Mouse (Mus musculus) liver, embryonic 16.5 days (tissue): ENCODE results near the gene Dock4. TPM values are rescaled to one million over a fixed set of nuclear protein-coding genes. Genes with fewer than 3 reads are reported as not detected.

Experiments used
- ATAC-seq: fragments of 200-750 bp; cut with Nextera tagmentation; 2 replicates; pipeline ENCODE4 v1.8.0; 2017; ENCODE audit warnings: low read depth, mild to moderate bottlenecking, moderate number of reproducible peaks, moderate library complexity
- H3K27ac ChIP-seq: fragments of 300-500 bp; sonication (generic); 2 replicates; pipeline ENCODE4 v1.5.1; 2014; ENCODE audit warnings: mild to moderate bottlenecking, low read length
- H3K27me3 ChIP-seq: fragments of 300-500 bp; sonication (generic); 2 replicates; pipeline ENCODE4 v1.6.1; 2014; ENCODE audit warnings: low read depth, low read length, mixed read lengths; ENCODE audit not compliant: control insufficient read depth, insufficient read depth
- H3K36me3 ChIP-seq: fragments of 300-500 bp; sonication (generic); 2 replicates; pipeline ENCODE4 v1.6.1; 2014; ENCODE audit warnings: mild to moderate bottlenecking; ENCODE audit not compliant: control insufficient read depth, insufficient read depth
- H3K4me1 ChIP-seq: fragments of 300-500 bp; sonication (generic); 2 replicates; pipeline ENCODE4 v1.6.1; 2014; ENCODE audit warnings: low read depth, low read length, mixed read lengths; ENCODE audit not compliant: control insufficient read depth
- H3K4me2 ChIP-seq: fragments of 300-500 bp; sonication (generic); 2 replicates; pipeline ENCODE4 v1.6.1; 2014; ENCODE audit warnings: low read depth, low read length, mixed read lengths
- H3K4me3 ChIP-seq: fragments of 300-500 bp; sonication (generic); 2 replicates; pipeline ENCODE4 v1.5.1; 2014; ENCODE audit warnings: low read depth, mild to moderate bottlenecking, low read length
- H3K9ac ChIP-seq: fragments of 300-500 bp; sonication (generic); 2 replicates; pipeline ENCODE4 v1.6.1; 2014; ENCODE audit warnings: low read depth, low read length
- H3K9me3 ChIP-seq: fragments of 300-500 bp; sonication (generic); replicated peaks from 2 replicates; pipeline ENCODE4 v1.6.1; 2016; ENCODE audit warnings: low read length; ENCODE audit not compliant: control insufficient read depth
- WGBS: fragments of 180-500 bp; shearing (Covaris S2); extraction: QIAGEN DNeasy Blood & Tissue Kit; methylation state at CpG from one replicate; pipeline ENCODE4 v1.1.7; 2014; ENCODE audit not compliant: insufficient replicate concordance; 5-methylcytosine and 5-hydroxymethylcytosine counted together
- polyA plus RNA-seq: library from polyadenylated mRNA; unstranded; fragments of >200 nt; fragmentation: Nextera tagmentation; extraction: Ambion mirVana; gene quantifications from 2 replicates; pipeline ENCODE4 v1.2.1, GENCODE M21; 2015

The Dock4 gene
- polyA plus RNA-seq, 1 experiment from 2014 or later: 1.2 TPM

- Histone ChIP-seq H3K4me1 (no peaks in the 10 kb centered on the region), H3K27me3 (no peaks in the 10 kb centered on the region), H3K27ac (no peak overlapping the region), H3K4me3 (no peak overlapping the region), H3K4me2 (no peak overlapping the region), H3K9me3 (no peaks in the 10 kb centered on the region), H3K36me3 (no peaks in the 10 kb centered on the region), H3K9ac (no peak overlapping the region)
- 39% methylated on average over 2 of the region's 2 CpGs for WGBS
- ATAC-seq: no peak
These were observed 28.0 kb downstream of the Dock4 start for GRCm38 (mm10) chr12:40473709-40474108.

GRCm38 (mm10) chr12:40477621-40478452 is 32.1 kb downstream of the Dock4 start:
- Histone ChIP-seq H3K9me3 (no peaks in the 10 kb centered on the region), H3K4me2 (no peak overlapping the region), H3K27me3 (no peaks in the 10 kb centered on the region), H3K4me3 (no peak overlapping the region), H3K36me3 (no peaks in the 10 kb centered on the region), H3K4me1 (no peaks in the 10 kb centered on the region), H3K27ac (no peak overlapping the region), H3K9ac (no peak overlapping the region)
- no peak for ATAC-seq
- WGBS: 57% methylated on average over 8 of the region's 8 CpGs

- Histone ChIP-seq H3K4me3 (no peak overlapping the region), H3K4me1 (no peaks in the 10 kb centered on the region), H3K27ac (no peak overlapping the region), H3K9me3 (no peaks in the 10 kb centered on the region), H3K27me3 (no peaks in the 10 kb centered on the region), H3K9ac (no peak overlapping the region), H3K36me3 (no peaks in the 10 kb centered on the region), H3K4me2 (no peak overlapping the region)
- ATAC-seq: no peak
- WGBS: 9% methylated on average over 3 of the region's 3 CpGs
These were observed 38.5 kb downstream of the Dock4 start for GRCm38 (mm10) chr12:40484224-40484623.

GRCm38 (mm10) chr12:40485210-40485609 is 39.5 kb downstream of the Dock4 start:
- H3K36me3 ChIP-seq: no peaks in the 10 kb centered on the region
- WGBS: 47% methylated on average over 1 of the region's 1 CpGs
- no peak overlapping the region for H3K27ac ChIP-seq
- no peaks in the 10 kb centered on the region for H3K4me1 ChIP-seq
- H3K27me3 ChIP-seq: no peaks in the 10 kb centered on the region
- H3K4me3 ChIP-seq: no peak overlapping the region
- no peaks in the 10 kb centered on the region for H3K9me3 ChIP-seq
- no peak for ATAC-seq
- no peak overlapping the region for H3K9ac ChIP-seq
- H3K4me2 ChIP-seq: no peak overlapping the region

- H3K36me3 ChIP-seq: no peaks in the 10 kb centered on the region
- no peaks in the 10 kb centered on the region for H3K27me3 ChIP-seq
- no peak for ATAC-seq
- H3K9ac ChIP-seq: no peak overlapping the region
- H3K9me3 ChIP-seq: no peaks in the 10 kb centered on the region
- H3K4me3 ChIP-seq: no peak overlapping the region
- H3K4me2 ChIP-seq: no peak overlapping the region
- 56% methylated on average over 12 of the region's 12 CpGs for WGBS
- H3K4me1 ChIP-seq: no peaks in the 10 kb centered on the region
- H3K27ac ChIP-seq: no peak overlapping the region
These were observed 40.5 kb downstream of the Dock4 start for GRCm38 (mm10) chr12:40486047-40486837.

- H3K4me2 ChIP-seq: no peak overlapping the region
- no peaks in the 10 kb centered on the region for H3K9me3 ChIP-seq
- no peaks in the 10 kb centered on the region for H3K36me3 ChIP-seq
- no peaks in the 10 kb centered on the region for H3K27me3 ChIP-seq
- no peak overlapping the region for H3K4me3 ChIP-seq
- H3K9ac ChIP-seq: no peak overlapping the region
- no peak for ATAC-seq
- no peak overlapping the region for H3K27ac ChIP-seq
- 66% methylated on average over 11 of the region's 11 CpGs for WGBS
- no peaks in the 10 kb centered on the region; the same call in 1 of the 2 replicates for H3K4me1 ChIP-seq
These were observed 50.6 kb downstream of the Dock4 start for GRCm38 (mm10) chr12:40496387-40496786.

GRCm38 (mm10) chr12:40497806-40498205 is 52.1 kb downstream of the Dock4 start:
- Histone ChIP-seq H3K9me3 (no peaks in the 10 kb centered on the region), H3K27ac (no peak overlapping the region), H3K36me3 (no peaks in the 10 kb centered on the region), H3K4me2 (no peak overlapping the region), H3K4me3 (no peak overlapping the region), H3K4me1 (no peaks in the 10 kb centered on the region; the same call in 1 of the 2 replicates), H3K9ac (no peak overlapping the region), H3K27me3 (no peaks in the 10 kb centered on the region)
- WGBS: 62% methylated on average over 5 of the region's 5 CpGs
- no peak for ATAC-seq

- 69% methylated on average over 7 of the region's 7 CpGs for WGBS
- Histone ChIP-seq H3K9me3 (no peaks in the 10 kb centered on the region), H3K4me3 (no peak overlapping the region), H3K36me3 (no peaks in the 10 kb centered on the region), H3K27me3 (no peaks in the 10 kb centered on the region), H3K4me2 (no peak overlapping the region), H3K9ac (no peak overlapping the region), H3K4me1 (no peaks in the 10 kb centered on the region; the same call in 1 of the 2 replicates), H3K27ac (no peak overlapping the region)
- no peak for ATAC-seq
These were observed 52.5 kb downstream of the Dock4 start for GRCm38 (mm10) chr12:40498250-40498671.
